Mouse (Mus musculus) left cerebral cortex, postnatal 10 days (tissue): ENCODE measurements at regions not wholly inside any gene's neighbourhood (a gene's known extent, or its start where the extent isn't known, plus 50 kb on each side); places are given as distances from the start of the nearest gene placed in this dataset.

ENCODE experiments used
- DNase-seq, 2 experiments: peaks; one replicate each; pipeline ENCODE4 v3.0.0; 2021 to 2022; ENCODE audit warnings: low spot score in 2 of 2, mixed read lengths in 1 of 2; ENCODE audit errors: extremely low spot score in 1 of 2
- intact Hi-C: fragments of 180-260 bp; cut with DNase I; formaldehyde crosslinking; loops from one replicate; pipeline ENCODE4 v1.15.1; 2025

- intact Hi-C loops = no loop called here
- no peak for DNase-seq
Measured at GRCm38 (mm10) chr3:147347278-147348039, 495.3 kb downstream of the Ttll7 start.

GRCm38 (mm10) chr3:147387077-147387476, 534.9 kb downstream of the Ttll7 start:
- intact Hi-C loops = no loop called here
- no peak for DNase-seq

GRCm38 (mm10) chr3:147398298-147398697, 546.1 kb downstream of the Ttll7 start:
- intact Hi-C loops = no loop called here
- DNase-seq = no peak

GRCm38 (mm10) chr3:147412274-147412673, 560.1 kb downstream of the Ttll7 start:
- intact Hi-C loops = no loop called here
- no peak for DNase-seq

GRCm38 (mm10) chr3:147416926-147417325, 564.8 kb downstream of the Ttll7 start:
- intact Hi-C loops = no loop called here
- DNase-seq = no peak

- peak in 1 of 2 experiments; percentile 26 for DNase-seq
- intact Hi-C loops = no loop called here
Measured at GRCm38 (mm10) chr3:147419129-147419528, 567.0 kb downstream of the Ttll7 start.

GRCm38 (mm10) chr3:147422196-147422595, 570.0 kb downstream of the Ttll7 start:
- no peak for DNase-seq
- intact Hi-C loops = no loop called here

GRCm38 (mm10) chr3:147423895-147424575, 571.9 kb downstream of the Ttll7 start:
- intact Hi-C loops = no loop called here
- no peak for DNase-seq

GRCm38 (mm10) chr3:147428837-147429236, 576.7 kb downstream of the Ttll7 start:
- intact Hi-C loops = no loop called here
- no peak for DNase-seq

GRCm38 (mm10) chr3:147442925-147443690, 590.9 kb downstream of the Ttll7 start:
- intact Hi-C loops = no loop called here
- DNase-seq = no peak

GRCm38 (mm10) chr3:147443691-147443960, 591.5 kb downstream of the Ttll7 start:
- intact Hi-C loops = no loop called here
- DNase-seq = no peak

GRCm38 (mm10) chr3:147444005-147444763, 592.0 kb downstream of the Ttll7 start:
- intact Hi-C loops = no loop called here
- no peak for DNase-seq

- no peak for DNase-seq
- intact Hi-C loops = no loop called here
Measured at GRCm38 (mm10) chr3:147445066-147445844, 593.1 kb downstream of the Ttll7 start.

GRCm38 (mm10) chr3:147445884-147446283, 593.7 kb downstream of the Ttll7 start:
- DNase-seq = no peak
- intact Hi-C loops = no loop called here

GRCm38 (mm10) chr3:147452176-147452575, 600.0 kb downstream of the Ttll7 start:
- intact Hi-C loops = no loop called here

GRCm38 (mm10) chr3:147455383-147455782, 603.2 kb downstream of the Ttll7 start:
- intact Hi-C loops = no loop called here
- DNase-seq = no peak

More at GRCm38 (mm10) chr3:147452176-147452575, 600.0 kb downstream of the Ttll7 start:
- DNase-seq = no peak

- intact Hi-C loops = no loop called here
- no peak for DNase-seq
Measured at GRCm38 (mm10) chr3:147456294-147456693, 604.1 kb downstream of the Ttll7 start.

- intact Hi-C loops = no loop called here
Measured at GRCm38 (mm10) chr3:147458115-147458514, 605.9 kb downstream of the Ttll7 start.

More at GRCm38 (mm10) chr3:147458115-147458514, 605.9 kb downstream of the Ttll7 start:
- DNase-seq = no peak
